Mouse (Mus musculus) MEL-GATA-1-ER (cell line): ENCODE measurements around the gene Gypa.

Experiments used
- DNase-seq: peaks from one replicate; pipeline ENCODE4 v3.0.0-alpha.2; 2012; ENCODE audit warnings: low read depth; ENCODE audit errors: extremely low read depth

The Gypa gene

GRCm38 (mm10) chr8:80493523-80494345 lies at the start of gene Gypa:
Gypa (plus strand) TSS chr8:80493781.
- peak; percentile 96 for DNase-seq

GRCm38 (mm10) chr8:80444534-80445072 lies 49.0 kb upstream of the Gypa start:
- no peak for DNase-seq

GRCm38 (mm10) chr8:80447217-80447616 lies 46.4 kb upstream of the Gypa start:
- DNase-seq: no peak

GRCm38 (mm10) chr8:80451938-80452690 lies 41.5 kb upstream of the Gypa start:
- no peak for DNase-seq

GRCm38 (mm10) chr8:80463450-80463917 lies 30.1 kb upstream of the Gypa start:
- peak; percentile 97 for DNase-seq

- DNase-seq: no peak
Measured at GRCm38 (mm10) chr8:80474971-80475370, 18.6 kb upstream of the Gypa start.

- no peak for DNase-seq
Measured at GRCm38 (mm10) chr8:80478156-80478555, 15.4 kb upstream of the Gypa start.

- DNase-seq: no peak
Measured at GRCm38 (mm10) chr8:80479129-80479528, 14.5 kb upstream of the Gypa start.

GRCm38 (mm10) chr8:80482173-80482572 lies 11.4 kb upstream of the Gypa start:
- DNase-seq: no peak

GRCm38 (mm10) chr8:80482822-80483774 lies 10.5 kb upstream of the Gypa start:
- no peak for DNase-seq

- DNase-seq: no peak
Measured at GRCm38 (mm10) chr8:80491562-80491961, 2.0 kb upstream of the Gypa start.

GRCm38 (mm10) chr8:80492987-80493441 lies 567 bp upstream of the Gypa start:
- DNase-seq: peak; percentile 65

GRCm38 (mm10) chr8:80494346-80494660 lies 722 bp downstream of the Gypa start:
- DNase-seq: no peak

- DNase-seq: peak; percentile 44
Measured at GRCm38 (mm10) chr8:80494819-80495218, 1.2 kb downstream of the Gypa start.

GRCm38 (mm10) chr8:80495527-80495926 lies 1.9 kb downstream of the Gypa start:
- no peak for DNase-seq

GRCm38 (mm10) chr8:80497323-80497722 lies 3.7 kb downstream of the Gypa start:
- DNase-seq: no peak

- peak; percentile 91 for DNase-seq
Measured at GRCm38 (mm10) chr8:80500244-80500643, 6.7 kb downstream of the Gypa start.

GRCm38 (mm10) chr8:80500773-80501172 lies 7.2 kb downstream of the Gypa start:
- peak; percentile 44 for DNase-seq

GRCm38 (mm10) chr8:80501283-80501682 lies 7.7 kb downstream of the Gypa start:
- peak; percentile 55 for DNase-seq

GRCm38 (mm10) chr8:80526382-80527355 lies 33.1 kb downstream of the Gypa start:
- DNase-seq: no peak
